Mouse (Mus musculus): ENCODE data around the gene Zfp651.

- TF ChIP-seq GATA1 (IDR thresholded peaks at IDR 0.05; ENCODE audit: low read length) (no peak), TAL1 (IDR thresholded peaks at IDR 0.05; ENCODE audit: low read length) (no peak)
Observed at GRCm38 (mm10) chr9:121757432-121757831, 1.7 kb upstream of the Zfp651 start.

All from erythroblast, embryonic 14.5 days (primary cell).